Mouse (Mus musculus) liver, postnatal 0 days (tissue): ENCODE results near the gene Inpp5a.

ENCODE experiments used
- CTCF ChIP-seq: sonication (generic); IDR thresholded peaks from 2 replicates; pipeline ENCODE4 v1.5.1; 2016; ENCODE audit warnings: antibody characterized with exemption, low read depth
- EP300 ChIP-seq: IDR thresholded peaks from 2 replicates; pipeline ENCODE4 v1.6.1; 2016; ENCODE audit warnings: antibody characterized with exemption, low read depth, mild to moderate bottlenecking

DNA sequence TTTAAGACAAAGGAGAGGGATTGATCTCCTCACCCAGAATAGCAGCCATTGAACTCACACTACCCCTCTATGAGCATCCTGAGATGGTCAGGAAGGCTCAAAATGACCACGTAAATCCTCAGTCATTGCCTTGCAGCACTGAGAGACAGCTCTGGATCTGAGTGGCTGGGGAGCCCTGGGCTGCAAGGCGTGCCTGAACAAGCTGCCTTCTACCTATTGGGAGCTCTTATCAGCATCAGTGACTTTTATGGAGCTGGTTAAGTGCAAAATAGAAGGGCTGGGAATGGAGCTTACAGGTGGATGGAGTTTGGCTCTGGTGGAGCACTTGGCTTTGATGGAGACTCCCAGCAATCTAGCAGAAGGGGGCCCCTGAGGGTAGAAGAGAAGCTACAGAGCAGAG is 9.2 kb upstream of the Inpp5a start:
- TF ChIP-seq CTCF (no peak), EP300 (no peak)
